Mouse (Mus musculus): ENCODE measurements at regions not wholly inside any gene's neighbourhood (a gene's known extent, or its start where the extent isn't known, plus 50 kb on each side); places are given as distances from the start of the nearest gene placed in this dataset.

DNA sequence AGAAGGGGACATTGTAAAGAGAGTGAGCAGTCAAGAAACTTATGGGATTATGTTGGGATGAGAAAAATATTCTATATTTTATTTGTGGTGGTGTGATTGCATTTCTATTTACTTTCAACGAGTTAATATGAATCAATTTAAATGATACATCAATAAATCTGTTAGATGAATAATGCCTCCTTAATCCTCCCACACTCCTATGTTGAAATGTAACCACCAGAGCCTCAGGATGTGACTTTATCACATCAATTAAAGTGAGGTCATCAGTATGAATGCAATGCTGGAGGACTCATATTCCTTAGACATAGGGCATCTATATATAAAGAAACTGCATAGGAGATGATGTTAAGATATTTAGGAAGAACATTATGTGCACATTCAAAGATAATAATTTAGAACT is 1195.3 kb upstream of the Cited2 start:
- Histone ChIP-seq H3K36me3 (no peaks in the 10 kb centered on the region), H3K4me1 (replicated peaks) (no peaks in the 10 kb centered on the region), H3K27ac (no peak overlapping the region), H3K9me3 (no peaks in the 10 kb centered on the region), H3K4me2 (replicated peaks) (no peak overlapping the region), H3K9ac (replicated peaks) (no peak overlapping the region), H3K4me3 (replicated peaks) (no peak overlapping the region), H3K27me3 (no peaks in the 10 kb centered on the region)
- ATAC-seq: no peak
- 55% methylated on average over 1 of the region's 1 CpGs for WGBS

DNA sequence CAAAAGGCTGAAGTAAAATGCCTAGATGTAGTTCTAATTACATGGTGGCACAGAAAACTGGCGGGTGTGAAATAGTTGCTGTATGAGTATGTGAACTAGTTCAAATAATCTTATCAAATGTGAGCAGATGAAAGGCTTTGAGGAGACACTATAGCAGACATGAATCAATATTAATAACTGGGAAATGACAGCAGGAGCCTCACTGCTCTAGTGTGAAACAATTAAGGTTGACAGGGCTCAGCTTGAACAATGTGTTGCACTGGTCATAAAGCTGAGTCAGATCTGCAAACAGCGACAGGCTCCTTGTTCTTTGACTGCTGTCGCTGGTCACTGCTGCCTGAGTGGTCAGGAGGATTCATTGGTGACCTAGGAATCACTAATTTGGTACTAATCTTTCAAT is 1185.4 kb upstream of the Cited2 start:
- Histone ChIP-seq H3K9me3 (no peaks in the 10 kb centered on the region), H3K27ac (no peak overlapping the region), H3K4me1 (replicated peaks) (0 out of 2 replicates have a peak, but pooled peaks cover 3% of the 10 kb centered on the region), H3K9ac (replicated peaks) (no peak overlapping the region), H3K27me3 (no peaks in the 10 kb centered on the region), H3K4me2 (replicated peaks) (no peak overlapping the region), H3K36me3 (no peaks in the 10 kb centered on the region), H3K4me3 (replicated peaks) (no peak overlapping the region)
- peak; percentile 53; the same call in 1 of the 2 replicates for ATAC-seq
- WGBS: 33% methylated on average over 3 of the region's 3 CpGs

DNA sequence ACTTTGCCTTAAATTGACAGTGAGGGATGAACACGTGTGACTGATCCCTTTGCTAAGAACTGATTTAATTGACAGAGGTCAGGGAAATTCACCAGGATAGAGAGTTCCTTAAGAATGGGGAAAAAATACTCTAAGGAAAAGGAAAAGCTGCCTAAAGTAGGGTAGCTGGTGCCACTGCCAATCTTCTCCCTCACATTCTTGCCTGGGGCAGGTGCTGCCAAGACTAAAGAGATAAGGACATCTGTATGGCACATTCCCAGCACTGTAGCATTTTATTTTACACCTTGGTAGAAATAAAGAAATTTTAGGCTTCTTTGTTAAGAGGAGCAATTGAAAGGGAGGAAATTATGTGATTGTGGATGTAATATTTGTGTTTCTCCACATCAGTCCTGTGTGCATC is 1184.6 kb upstream of the Cited2 start:
- Histone ChIP-seq H3K4me1 (replicated peaks) (0 out of 2 replicates have a peak, but pooled peaks cover 3% of the 10 kb centered on the region), H3K36me3 (no peaks in the 10 kb centered on the region), H3K9ac (replicated peaks) (no peak overlapping the region), H3K27me3 (no peaks in the 10 kb centered on the region), H3K9me3 (no peaks in the 10 kb centered on the region), H3K4me2 (replicated peaks) (no peak overlapping the region), H3K27ac (no peak overlapping the region), H3K4me3 (replicated peaks) (no peak overlapping the region)
- ATAC-seq: no peak
- 21% methylated on average over 1 of the region's 1 CpGs for WGBS

DNA sequence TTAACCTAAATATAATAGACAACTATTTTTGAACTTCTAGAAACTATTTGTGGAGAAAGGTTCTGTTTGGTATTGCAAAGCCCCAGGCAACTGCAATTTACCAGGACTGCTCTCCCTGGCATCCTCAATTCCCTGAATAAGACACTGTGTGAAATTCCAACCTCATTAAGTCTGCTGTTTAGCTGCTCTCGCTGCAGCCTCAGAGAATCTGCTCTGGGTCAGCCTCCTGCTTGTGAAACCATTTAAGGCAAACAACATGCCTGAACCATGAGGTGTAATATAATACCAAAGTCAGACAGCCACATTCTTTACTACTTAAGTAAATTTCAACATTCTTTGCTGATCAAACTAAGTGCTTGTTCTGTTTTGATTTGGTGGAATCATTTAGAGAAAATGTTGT is 1177.6 kb upstream of the Cited2 start:
- no peak for ATAC-seq
- Histone ChIP-seq H3K27me3 (no peaks in the 10 kb centered on the region), H3K9ac (replicated peaks) (no peak overlapping the region), H3K9me3 (no peaks in the 10 kb centered on the region), H3K4me3 (replicated peaks) (no peak overlapping the region), H3K4me2 (replicated peaks) (no peak overlapping the region), H3K36me3 (no peaks in the 10 kb centered on the region), H3K4me1 (replicated peaks) (no peaks in the 10 kb centered on the region), H3K27ac (no peak overlapping the region)
- WGBS: 15% methylated on average over 1 of the region's 1 CpGs

DNA sequence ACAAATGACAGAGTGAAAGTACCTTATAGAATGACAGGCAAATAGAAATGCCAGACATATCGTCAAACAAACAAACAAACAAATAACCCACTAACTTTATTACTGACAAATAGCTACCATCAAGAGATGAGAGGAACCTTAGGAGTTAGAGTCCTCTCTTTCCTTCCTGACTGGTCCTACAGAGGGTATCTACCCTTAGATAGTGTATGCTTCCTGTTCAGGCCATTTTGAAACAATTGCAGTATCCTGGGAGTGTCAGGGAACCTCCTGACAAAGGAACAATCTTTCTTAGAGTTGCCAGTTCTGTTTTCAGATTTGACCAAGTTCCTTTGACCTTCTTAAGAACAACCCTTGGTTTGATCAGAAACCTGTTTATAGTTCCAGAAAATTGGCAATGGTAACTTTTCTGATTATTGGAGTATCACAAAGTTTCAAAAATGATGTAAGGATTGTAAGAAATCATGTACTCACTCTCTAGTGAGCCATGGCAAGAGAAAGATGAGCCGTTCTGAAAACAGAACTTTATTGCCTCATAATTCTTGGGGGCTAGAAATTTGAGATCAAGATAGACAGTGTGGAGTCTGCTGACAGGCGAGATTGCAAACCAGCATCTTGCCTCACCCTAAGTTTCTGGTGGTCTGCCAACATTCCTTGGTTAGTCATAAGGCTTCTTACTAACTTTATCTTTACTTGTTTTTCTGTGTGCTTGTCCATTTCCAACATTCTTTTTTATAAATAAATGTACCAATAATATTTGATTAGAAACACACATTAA is 1170.0 kb upstream of the Cited2 start:
- Histone ChIP-seq H3K4me1 (replicated peaks) (no peaks in the 10 kb centered on the region), H3K4me2 (replicated peaks) (no peak overlapping the region), H3K4me3 (replicated peaks) (no peak overlapping the region), H3K27ac (no peak overlapping the region), H3K36me3 (no peaks in the 10 kb centered on the region), H3K27me3 (no peaks in the 10 kb centered on the region), H3K9ac (replicated peaks) (no peak overlapping the region), H3K9me3 (no peaks in the 10 kb centered on the region)
- WGBS: 83% methylated on average over 3 of the region's 3 CpGs
- no peak for ATAC-seq

DNA sequence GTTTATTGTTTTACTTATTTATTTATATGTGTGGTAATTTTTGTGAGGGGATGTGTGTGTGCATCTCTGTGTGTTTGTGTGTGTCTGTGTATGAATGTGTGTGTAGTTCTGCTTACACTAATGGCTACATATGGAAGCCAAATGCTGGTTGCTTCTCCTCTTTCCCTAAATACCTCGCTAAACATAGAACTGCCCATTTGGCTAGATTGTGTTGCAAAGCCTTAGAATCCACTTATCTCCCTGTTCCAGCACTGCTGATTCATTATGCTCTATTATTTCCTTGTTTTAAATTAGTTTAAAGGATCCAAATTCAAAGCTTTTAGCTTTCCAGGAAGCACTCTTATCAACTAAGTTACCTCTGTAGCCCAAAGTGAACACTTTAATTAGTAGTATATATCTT is 1148.5 kb upstream of the Cited2 start:
- no peaks in the 10 kb centered on the region for H3K4me1 ChIP-seq (replicated peaks)
- WGBS: 89% methylated on average over 1 of the region's 1 CpGs
- no peaks in the 10 kb centered on the region for H3K27me3 ChIP-seq
- H3K4me3 ChIP-seq (replicated peaks): no peak overlapping the region
- H3K36me3 ChIP-seq: no peaks in the 10 kb centered on the region
- ATAC-seq: no peak
- H3K9me3 ChIP-seq: no peaks in the 10 kb centered on the region
- no peak overlapping the region for H3K4me2 ChIP-seq (replicated peaks)
- no peak overlapping the region for H3K27ac ChIP-seq
- no peak overlapping the region for H3K9ac ChIP-seq (replicated peaks)

DNA sequence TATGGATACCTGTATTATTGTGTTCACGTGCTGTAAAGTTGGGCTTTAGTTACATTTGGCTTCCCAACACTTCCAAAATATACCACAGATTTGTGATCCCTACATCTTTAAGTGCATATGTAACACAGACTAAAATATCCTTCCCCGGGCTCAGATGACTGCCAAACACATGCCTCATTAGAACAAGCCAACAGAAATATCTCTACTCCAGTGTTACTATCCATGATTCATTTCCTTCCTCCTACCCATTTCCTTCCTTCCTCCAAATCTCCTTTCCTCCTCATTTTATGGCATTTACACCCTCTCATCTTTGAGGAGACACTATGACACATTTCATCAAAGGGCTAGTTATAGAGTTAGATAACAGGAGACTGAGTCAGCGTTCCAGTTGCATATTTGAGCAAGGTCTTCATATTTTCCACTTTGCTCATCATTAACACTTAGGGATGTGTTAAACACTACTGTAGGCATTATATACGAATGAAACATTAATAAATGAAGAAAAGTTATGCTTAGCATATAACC is 1144.4 kb upstream of the Cited2 start:
- no peak overlapping the region for H3K4me2 ChIP-seq (replicated peaks)
- ATAC-seq: no peak
- 88% methylated on average over 4 of the region's 4 CpGs for WGBS
- no peaks in the 10 kb centered on the region for H3K27me3 ChIP-seq
- no peaks in the 10 kb centered on the region for H3K4me1 ChIP-seq (replicated peaks)
- no peaks in the 10 kb centered on the region for H3K36me3 ChIP-seq
- H3K9ac ChIP-seq (replicated peaks): no peak overlapping the region
- no peak overlapping the region for H3K27ac ChIP-seq
- no peak overlapping the region for H3K4me3 ChIP-seq (replicated peaks)
- H3K9me3 ChIP-seq: no peaks in the 10 kb centered on the region

GRCm38 (mm10) chr10:16580200-16580599 is 1142.8 kb upstream of the Cited2 start:
- 68% methylated on average over 3 of the region's 3 CpGs for WGBS
- Histone ChIP-seq H3K4me3 (replicated peaks) (no peak overlapping the region), H3K27ac (no peak overlapping the region), H3K9me3 (no peaks in the 10 kb centered on the region), H3K27me3 (no peaks in the 10 kb centered on the region), H3K9ac (replicated peaks) (no peak overlapping the region), H3K4me1 (replicated peaks) (no peaks in the 10 kb centered on the region), H3K36me3 (no peaks in the 10 kb centered on the region), H3K4me2 (replicated peaks) (no peak overlapping the region)
- ATAC-seq: no peak

DNA sequence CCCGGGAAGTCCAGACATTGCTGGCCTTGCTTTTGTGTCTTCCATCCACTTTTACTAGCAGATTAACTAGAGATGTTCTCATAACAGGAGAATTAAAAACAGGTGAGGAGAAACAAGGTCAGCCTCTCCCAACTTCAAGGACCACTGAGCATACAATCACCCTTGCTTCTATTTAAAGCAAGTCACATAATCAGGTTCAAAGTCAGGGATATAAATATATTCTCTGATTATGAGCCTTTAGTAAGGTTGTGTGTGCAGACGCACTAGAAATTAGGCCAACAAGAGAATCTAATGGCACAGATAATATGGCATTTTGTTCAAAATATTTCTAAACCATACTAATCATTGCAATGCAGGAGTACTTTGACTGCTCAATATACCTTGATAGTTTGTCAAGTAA is 1134.2 kb upstream of the Cited2 start:
- no peak for ATAC-seq
- H3K4me3 ChIP-seq (replicated peaks): no peak overlapping the region
- H3K4me1 ChIP-seq (replicated peaks): no peaks in the 10 kb centered on the region
- H3K27me3 ChIP-seq: no peaks in the 10 kb centered on the region
- no peaks in the 10 kb centered on the region for H3K36me3 ChIP-seq
- no peak overlapping the region for H3K4me2 ChIP-seq (replicated peaks)
- H3K9ac ChIP-seq (replicated peaks): no peak overlapping the region
- no peaks in the 10 kb centered on the region for H3K9me3 ChIP-seq
- no peak overlapping the region for H3K27ac ChIP-seq
- WGBS: 85% methylated on average over 2 of the region's 2 CpGs

DNA sequence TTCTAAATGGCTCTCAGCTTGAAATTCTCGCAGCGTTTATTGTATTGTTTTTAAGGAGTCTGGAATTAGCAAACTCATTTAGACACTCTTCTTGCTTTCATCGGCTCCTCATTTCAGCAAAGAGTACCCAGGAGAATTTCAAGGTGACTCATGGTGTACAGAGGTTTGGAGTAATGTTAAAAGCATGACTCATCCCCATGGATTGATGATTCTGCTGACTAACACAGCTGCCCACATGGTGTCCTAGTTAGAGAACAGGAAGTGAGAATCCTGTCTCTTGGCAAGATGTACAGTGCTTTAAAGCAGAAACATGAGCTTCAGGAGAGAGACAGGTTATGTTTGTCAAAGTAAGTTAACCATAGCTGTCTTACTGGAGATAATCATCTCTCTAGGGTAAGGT is 1133.6 kb upstream of the Cited2 start:
- Histone ChIP-seq H3K4me1 (replicated peaks) (no peaks in the 10 kb centered on the region), H3K9me3 (no peaks in the 10 kb centered on the region), H3K9ac (replicated peaks) (no peak overlapping the region), H3K36me3 (no peaks in the 10 kb centered on the region), H3K27me3 (no peaks in the 10 kb centered on the region), H3K4me3 (replicated peaks) (no peak overlapping the region), H3K4me2 (replicated peaks) (no peak overlapping the region), H3K27ac (no peak overlapping the region)
- ATAC-seq: no peak
- WGBS: 83% methylated on average over 3 of the region's 3 CpGs

GRCm38 (mm10) chr10:16592870-16593269 is 1130.1 kb upstream of the Cited2 start:
- Histone ChIP-seq H3K27ac (no peak overlapping the region), H3K9ac (replicated peaks) (no peak overlapping the region), H3K27me3 (no peaks in the 10 kb centered on the region), H3K9me3 (no peaks in the 10 kb centered on the region), H3K36me3 (no peaks in the 10 kb centered on the region), H3K4me3 (replicated peaks) (no peak overlapping the region), H3K4me1 (replicated peaks) (no peaks in the 10 kb centered on the region), H3K4me2 (replicated peaks) (no peak overlapping the region)
- WGBS: 93% methylated on average over 4 of the region's 4 CpGs
- ATAC-seq: no peak

GRCm38 (mm10) chr10:16600041-16600440 is 1123.0 kb upstream of the Cited2 start:
- H3K4me2 ChIP-seq (replicated peaks): no peak overlapping the region
- no peak overlapping the region for H3K27ac ChIP-seq
- no peak overlapping the region for H3K4me3 ChIP-seq (replicated peaks)
- H3K36me3 ChIP-seq: no peaks in the 10 kb centered on the region
- ATAC-seq: no peak
- no peak overlapping the region for H3K9ac ChIP-seq (replicated peaks)
- no peaks in the 10 kb centered on the region for H3K4me1 ChIP-seq (replicated peaks)
- H3K9me3 ChIP-seq: no peaks in the 10 kb centered on the region
- H3K27me3 ChIP-seq: no peaks in the 10 kb centered on the region
- WGBS: 84% methylated on average over 1 of the region's 1 CpGs
